Mouse (Mus musculus) intestine, embryonic 15.5 days (tissue): Measurements from ENCODE around the gene Usf3. TPM values are rescaled to one million over a fixed set of nuclear protein-coding genes. Genes with fewer than 3 reads are reported as not detected.
A peak's percentile ranks its signal among the peaks of the same experiment; 100 is the strongest.

Experiments
- ATAC-seq: fragments of 200-750 bp; cut with Nextera tagmentation; 2 replicates; pipeline ENCODE4 v1.8.0; 2017; ENCODE audit warnings: moderate TSS enrichment, moderate library complexity
- H3K27ac ChIP-seq: fragments of 300-500 bp; sonication (generic); 2 replicates; pipeline ENCODE4 v1.5.1; 2015; ENCODE audit warnings: mild to moderate bottlenecking, inconsistent platforms
- H3K27me3 ChIP-seq: fragments of 300-500 bp; sonication (generic); replicated peaks from 2 replicates; pipeline ENCODE4 v1.6.1; 2015; ENCODE audit warnings: inconsistent platforms
- H3K36me3 ChIP-seq: fragments of 300-500 bp; sonication (generic); 2 replicates; pipeline ENCODE4 v1.6.1; 2015; ENCODE audit warnings: inconsistent platforms
- H3K4me1 ChIP-seq: fragments of 300-500 bp; sonication (generic); replicated peaks from 2 replicates; pipeline ENCODE4 v1.6.1; 2015; ENCODE audit warnings: inconsistent platforms
- H3K4me2 ChIP-seq: fragments of 300-500 bp; sonication (generic); replicated peaks from 2 replicates; pipeline ENCODE4 v1.6.1; 2015; ENCODE audit warnings: mild to moderate bottlenecking, inconsistent platforms
- H3K4me3 ChIP-seq: fragments of 300-500 bp; sonication (generic); replicated peaks from 2 replicates; pipeline ENCODE4 v1.5.1; 2015; ENCODE audit warnings: inconsistent platforms
- H3K9ac ChIP-seq: fragments of 300-500 bp; sonication (generic); 2 replicates; pipeline ENCODE4 v1.6.1; 2015; ENCODE audit warnings: inconsistent platforms
- H3K9me3 ChIP-seq: fragments of 300-500 bp; sonication (generic); 2 replicates; pipeline ENCODE4 v1.6.1; 2016; ENCODE audit warnings: inconsistent platforms
- WGBS: fragments of 180-500 bp; shearing (Covaris S2); methylation state at CpG from one replicate; pipeline ENCODE4 v1.1.7; 2015; 5-methylcytosine and 5-hydroxymethylcytosine counted together
- polyA plus RNA-seq: library from polyadenylated mRNA; unstranded; fragments of >200 nt; fragmentation: Nextera tagmentation; extraction: Ambion mirVana; gene quantifications from 2 replicates; pipeline ENCODE4 v1.2.1, GENCODE M21; 2015

The Usf3 gene
- polyA plus RNA-seq, 1 experiment from 2014 or later: 2.6 TPM

- WGBS: 73% methylated on average over 10 of the region's 10 CpGs
- no peaks in the 10 kb centered on the region for H3K27me3 ChIP-seq
- ATAC-seq: no peak
Observed at GRCm38 (mm10) chr16:44249985-44250384, 76.9 kb downstream of the Usf3 start.

GRCm38 (mm10) chr16:44252735-44253134 lies 79.7 kb downstream of the Usf3 start:
- no peaks in the 10 kb centered on the region for H3K36me3 ChIP-seq
- H3K27me3 ChIP-seq: no peaks in the 10 kb centered on the region
- H3K4me1 ChIP-seq: no peaks in the 10 kb centered on the region
- H3K27ac ChIP-seq: no peak overlapping the region
- H3K4me3 ChIP-seq: no peak overlapping the region
- H3K9ac ChIP-seq: no peak overlapping the region
- H3K4me2 ChIP-seq: no peak overlapping the region
- WGBS: 87% methylated on average over 3 of the region's 3 CpGs
- H3K9me3 ChIP-seq: no peaks in the 10 kb centered on the region
- ATAC-seq: no peak

More at GRCm38 (mm10) chr16:44249985-44250384, 76.9 kb downstream of the Usf3 start:
- no peaks in the 10 kb centered on the region for H3K36me3 ChIP-seq
- H3K4me2 ChIP-seq: no peak overlapping the region
- H3K9ac ChIP-seq: no peak overlapping the region
- H3K4me1 ChIP-seq: no peaks in the 10 kb centered on the region
- no peak overlapping the region for H3K4me3 ChIP-seq
- no peaks in the 10 kb centered on the region for H3K9me3 ChIP-seq
- no peak overlapping the region for H3K27ac ChIP-seq

- Histone ChIP-seq H3K4me1 (no peaks in the 10 kb centered on the region), H3K4me3 (no peak overlapping the region), H3K27ac (0 out of 2 replicates have a peak overlapping the region, but pooled peaks have one; percentile 10), H3K9me3 (no peaks in the 10 kb centered on the region), H3K4me2 (no peak overlapping the region), H3K9ac (no peak overlapping the region), H3K27me3 (no peaks in the 10 kb centered on the region), H3K36me3 (no peaks in the 10 kb centered on the region)
- peak; percentile 25; the same call in 1 of the 2 replicates for ATAC-seq
- 68% methylated on average over 7 of the region's 7 CpGs for WGBS
Observed at GRCm38 (mm10) chr16:44253797-44254634, 81.0 kb downstream of the Usf3 start.

GRCm38 (mm10) chr16:44254698-44255097 lies 81.7 kb downstream of the Usf3 start:
- H3K27ac ChIP-seq: no peak overlapping the region; the same call in 1 of the 2 replicates
- ATAC-seq: peak; percentile 89
- H3K4me2 ChIP-seq: no peak overlapping the region
- no peak overlapping the region for H3K4me3 ChIP-seq
- no peaks in the 10 kb centered on the region for H3K9me3 ChIP-seq
- H3K36me3 ChIP-seq: no peaks in the 10 kb centered on the region
- no peaks in the 10 kb centered on the region for H3K27me3 ChIP-seq
- no peak overlapping the region for H3K9ac ChIP-seq
- H3K4me1 ChIP-seq: no peaks in the 10 kb centered on the region
- 55% methylated on average over 7 of the region's 7 CpGs for WGBS

- Histone ChIP-seq H3K4me3 (no peak overlapping the region), H3K9ac (no peak overlapping the region), H3K4me2 (no peak overlapping the region), H3K27ac (no peak overlapping the region), H3K9me3 (no peaks in the 10 kb centered on the region), H3K4me1 (no peaks in the 10 kb centered on the region), H3K36me3 (no peaks in the 10 kb centered on the region), H3K27me3 (no peaks in the 10 kb centered on the region)
- 81% methylated on average over 3 of the region's 3 CpGs for WGBS
- ATAC-seq: no peak
Observed at GRCm38 (mm10) chr16:44257476-44257875, 84.4 kb downstream of the Usf3 start.

GRCm38 (mm10) chr16:44264916-44265315 lies 91.9 kb downstream of the Usf3 start:
- H3K4me1 ChIP-seq: no peaks in the 10 kb centered on the region
- 54% methylated on average over 2 of the region's 2 CpGs for WGBS
- H3K36me3 ChIP-seq: no peaks in the 10 kb centered on the region
- no peak overlapping the region for H3K27ac ChIP-seq
- H3K4me2 ChIP-seq: no peak overlapping the region
- H3K27me3 ChIP-seq: no peaks in the 10 kb centered on the region
- no peaks in the 10 kb centered on the region for H3K9me3 ChIP-seq
- no peak for ATAC-seq
- H3K4me3 ChIP-seq: no peak overlapping the region
- no peak overlapping the region for H3K9ac ChIP-seq

GRCm38 (mm10) chr16:44265562-44265961 lies 92.5 kb downstream of the Usf3 start:
- WGBS: 87% methylated on average over 6 of the region's 6 CpGs
- Histone ChIP-seq H3K27ac (no peak overlapping the region), H3K36me3 (no peaks in the 10 kb centered on the region), H3K4me2 (no peak overlapping the region), H3K9ac (no peak overlapping the region), H3K27me3 (no peaks in the 10 kb centered on the region), H3K4me1 (no peaks in the 10 kb centered on the region), H3K4me3 (no peak overlapping the region), H3K9me3 (no peaks in the 10 kb centered on the region)
- no peak for ATAC-seq

GRCm38 (mm10) chr16:44268541-44269215 lies 95.6 kb downstream of the Usf3 start:
- H3K27me3 ChIP-seq: no peaks in the 10 kb centered on the region
- no peak overlapping the region for H3K4me3 ChIP-seq
- H3K27ac ChIP-seq: no peak overlapping the region
- no peaks in the 10 kb centered on the region for H3K36me3 ChIP-seq
- no peak for ATAC-seq
- no peak overlapping the region for H3K4me2 ChIP-seq
- no peaks in the 10 kb centered on the region for H3K9me3 ChIP-seq
- WGBS: 83% methylated on average over 7 of the region's 7 CpGs
- H3K4me1 ChIP-seq: no peaks in the 10 kb centered on the region
- H3K9ac ChIP-seq: no peak overlapping the region

- no peak for ATAC-seq
- Histone ChIP-seq H3K27me3 (no peaks in the 10 kb centered on the region), H3K4me1 (no peaks in the 10 kb centered on the region), H3K4me2 (no peak overlapping the region), H3K27ac (no peak overlapping the region), H3K4me3 (no peak overlapping the region), H3K9me3 (no peaks in the 10 kb centered on the region), H3K9ac (no peak overlapping the region), H3K36me3 (no peaks in the 10 kb centered on the region)
- WGBS: 72% methylated on average over 6 of the region's 6 CpGs
Observed at GRCm38 (mm10) chr16:44269578-44269977, 96.5 kb downstream of the Usf3 start.

GRCm38 (mm10) chr16:44270606-44271005 lies 97.6 kb downstream of the Usf3 start:
- no peaks in the 10 kb centered on the region for H3K9me3 ChIP-seq
- H3K4me3 ChIP-seq: no peak overlapping the region
- H3K27me3 ChIP-seq: no peaks in the 10 kb centered on the region
- no peak overlapping the region for H3K9ac ChIP-seq
- no peaks in the 10 kb centered on the region for H3K36me3 ChIP-seq
- ATAC-seq: 0 out of 2 replicates have a peak, but pooled peaks have one; percentile 36
- H3K27ac ChIP-seq: no peak overlapping the region
- H3K4me2 ChIP-seq: no peak overlapping the region
- no peaks in the 10 kb centered on the region for H3K4me1 ChIP-seq
- WGBS: 47% methylated on average over 5 of the region's 5 CpGs

GRCm38 (mm10) chr16:44271371-44272038 lies 98.5 kb downstream of the Usf3 start:
- Histone ChIP-seq H3K9ac (no peak overlapping the region), H3K27me3 (no peaks in the 10 kb centered on the region), H3K9me3 (no peaks in the 10 kb centered on the region), H3K4me1 (no peaks in the 10 kb centered on the region), H3K4me2 (no peak overlapping the region), H3K36me3 (no peaks in the 10 kb centered on the region), H3K27ac (no peak overlapping the region), H3K4me3 (no peak overlapping the region)
- no peak for ATAC-seq
- WGBS: 67% methylated on average over 9 of the region's 9 CpGs
